Mouse (Mus musculus) forebrain, embryonic 11.5 days (tissue): ENCODE measurements around the gene Tmod2. TPM values are rescaled to one million over a fixed set of nuclear protein-coding genes. Genes with fewer than 3 reads are reported as not detected.

ENCODE experiments used
- ATAC-seq: fragments of 200-750 bp; cut with Nextera tagmentation; replicated peaks from 2 replicates; pipeline ENCODE4 v1.8.0; 2017; ENCODE audit warnings: moderate TSS enrichment; ENCODE audit not compliant: low FRiP score
- DNase-seq: peaks from one replicate; pipeline ENCODE4 v3.0.0-alpha.2; 2017; ENCODE audit warnings: low spot score
- H3K27ac ChIP-seq: fragments of 300-500 bp; sonication (generic); 2 replicates; pipeline ENCODE4 v1.5.1; 2014; ENCODE audit warnings: low read depth, low read length
- H3K27me3 ChIP-seq: fragments of 300-500 bp; sonication (generic); 2 replicates; pipeline ENCODE4 v1.6.1; 2014; ENCODE audit warnings: mild to moderate bottlenecking, low read length, mixed read lengths; ENCODE audit not compliant: control insufficient read depth, insufficient read depth
- H3K36me3 ChIP-seq: fragments of 300-500 bp; sonication (generic); 2 replicates; pipeline ENCODE4 v1.6.1; 2014; ENCODE audit warnings: mild to moderate bottlenecking, low read length, moderate library complexity, mixed read lengths; ENCODE audit not compliant: control insufficient read depth, insufficient read depth
- H3K4me1 ChIP-seq: fragments of 300-500 bp; sonication (generic); replicated peaks from 2 replicates; pipeline ENCODE4 v1.6.1; 2014; ENCODE audit warnings: low read length, mixed read lengths; ENCODE audit not compliant: control insufficient read depth, insufficient read depth
- H3K4me2 ChIP-seq: fragments of 300-500 bp; sonication (generic); 2 replicates; pipeline ENCODE4 v1.6.1; 2014; ENCODE audit warnings: low read depth, mild to moderate bottlenecking, low read length, moderate library complexity, mixed read lengths; ENCODE audit not compliant: severe bottlenecking
- H3K4me3 ChIP-seq: fragments of 300-500 bp; sonication (generic); 2 replicates; pipeline ENCODE4 v1.5.1; 2014; ENCODE audit warnings: low read depth, low read length
- H3K9ac ChIP-seq: fragments of 300-500 bp; sonication (generic); 2 replicates; pipeline ENCODE4 v1.6.1; 2014; ENCODE audit warnings: low read length
- H3K9me3 ChIP-seq: fragments of 300-500 bp; sonication (generic); 2 replicates; pipeline ENCODE4 v1.6.1; 2016; ENCODE audit warnings: low read length, mixed read lengths; ENCODE audit not compliant: control insufficient read depth
- WGBS: fragments of 180-500 bp; shearing (Covaris S2); extraction: QIAGEN DNeasy Blood & Tissue Kit; methylation state at CpG from one replicate; pipeline ENCODE4 v1.1.7; 2014; 5-methylcytosine and 5-hydroxymethylcytosine counted together
- polyA plus RNA-seq: library from polyadenylated mRNA; unstranded; fragments of >200 nt; fragmentation: Nextera tagmentation; extraction: Ambion mirVana; gene quantifications from 2 replicates; pipeline ENCODE4 v1.2.1, GENCODE M21; 2014

Gene Tmod2
- polyA plus RNA-seq, 1 experiment from 2014 or later, result 61.9 TPM

- no peaks in the 10 kb centered on the region; the same call in 1 of the 2 replicates for H3K27me3 ChIP-seq
- DNase-seq, result no peak
- no peaks in the 10 kb centered on the region for H3K36me3 ChIP-seq
- no peak overlapping the region for H3K4me2 ChIP-seq
- H3K4me1 ChIP-seq, result no peaks in the 10 kb centered on the region
- H3K9ac ChIP-seq, result no peak overlapping the region
- WGBS, result 72% methylated on average over 3 of the region's 3 CpGs
- no peak overlapping the region for H3K4me3 ChIP-seq
- no peak overlapping the region for H3K27ac ChIP-seq
- no peak for ATAC-seq
- no peaks in the 10 kb centered on the region for H3K9me3 ChIP-seq
Measured at GRCm38 (mm10) chr9:75616560-75616959, 5.4 kb upstream of the Tmod2 start.

GRCm38 (mm10) chr9:75609965-75610364 is 1.2 kb downstream of the Tmod2 start:
- Histone ChIP-seq H3K4me1 (no peaks in the 10 kb centered on the region), H3K9me3 (no peaks in the 10 kb centered on the region), H3K36me3 (no peaks in the 10 kb centered on the region), H3K27me3 (no peaks in the 10 kb centered on the region), H3K4me3 (peak overlapping the region; percentile 78), H3K9ac (peak overlapping the region; percentile 77; the same call in 1 of the 2 replicates), H3K4me2 (peak overlapping the region; percentile 69), H3K27ac (no peak overlapping the region)
- 14% methylated on average over 16 of the region's 16 CpGs for WGBS
- peak; percentile 50 for DNase-seq
- no peak for ATAC-seq

GRCm38 (mm10) chr9:75609505-75609904 is 1.6 kb downstream of the Tmod2 start:
- peak overlapping the region; percentile 78; the same call in 1 of the 2 replicates for H3K4me3 ChIP-seq
- ATAC-seq (no peak), DNase-seq (no peak)
- H3K36me3 ChIP-seq, result no peaks in the 10 kb centered on the region
- peak overlapping the region; percentile 69; the same call in 1 of the 2 replicates for H3K4me2 ChIP-seq
- H3K27ac ChIP-seq, result no peak overlapping the region
- WGBS, result 49% methylated on average over 1 of the region's 1 CpGs
- no peaks in the 10 kb centered on the region for H3K27me3 ChIP-seq
- no peaks in the 10 kb centered on the region for H3K9me3 ChIP-seq
- no peaks in the 10 kb centered on the region for H3K4me1 ChIP-seq
- no peak overlapping the region; the same call in 1 of the 2 replicates for H3K9ac ChIP-seq

- WGBS, result 94% methylated on average over 4 of the region's 4 CpGs
- no peak overlapping the region for H3K4me2 ChIP-seq
- H3K27me3 ChIP-seq, result no peaks in the 10 kb centered on the region
- no peak overlapping the region for H3K4me3 ChIP-seq
- H3K36me3 ChIP-seq, result no peaks in the 10 kb centered on the region
- H3K9me3 ChIP-seq, result no peaks in the 10 kb centered on the region
- H3K4me1 ChIP-seq, result no peaks in the 10 kb centered on the region
- DNase-seq (no peak), ATAC-seq (no peak)
- no peak overlapping the region for H3K27ac ChIP-seq
- H3K9ac ChIP-seq, result no peak overlapping the region
Measured at GRCm38 (mm10) chr9:75607496-75607895, 3.6 kb downstream of the Tmod2 start.

GRCm38 (mm10) chr9:75601510-75601909 is 9.6 kb downstream of the Tmod2 start:
- no peak overlapping the region for H3K4me2 ChIP-seq
- H3K9ac ChIP-seq, result no peak overlapping the region
- ATAC-seq (no peak), DNase-seq (no peak)
- no peaks in the 10 kb centered on the region for H3K9me3 ChIP-seq
- 68% methylated on average over 12 of the region's 12 CpGs for whole genome bisulfite sequencing
- no peaks in the 10 kb centered on the region for H3K4me1 ChIP-seq
- no peaks in the 10 kb centered on the region for H3K36me3 ChIP-seq
- no peak overlapping the region for H3K4me3 ChIP-seq
- no peaks in the 10 kb centered on the region for H3K27me3 ChIP-seq
- no peak overlapping the region for H3K27ac ChIP-seq

- Histone ChIP-seq H3K4me2 (no peak overlapping the region), H3K27ac (no peak overlapping the region), H3K27me3 (no peaks in the 10 kb centered on the region), H3K9me3 (no peaks in the 10 kb centered on the region), H3K4me3 (no peak overlapping the region), H3K36me3 (no peaks in the 10 kb centered on the region), H3K4me1 (no peaks in the 10 kb centered on the region), H3K9ac (no peak overlapping the region)
- DNase-seq (no peak), ATAC-seq (no peak)
- 87% methylated on average over 7 of the region's 7 CpGs for WGBS
Measured at GRCm38 (mm10) chr9:75600166-75600934, 10.8 kb downstream of the Tmod2 start.

- Histone ChIP-seq H3K27me3 (no peaks in the 10 kb centered on the region), H3K9me3 (no peaks in the 10 kb centered on the region), H3K4me1 (no peaks in the 10 kb centered on the region), H3K27ac (no peak overlapping the region), H3K36me3 (no peaks in the 10 kb centered on the region; the same call in 1 of the 2 replicates), H3K4me3 (no peak overlapping the region), H3K4me2 (no peak overlapping the region), H3K9ac (no peak overlapping the region)
- peak; percentile 68 for ATAC-seq
- DNase-seq, result no peak
- WGBS, result 54% methylated on average over 5 of the region's 5 CpGs
Measured at GRCm38 (mm10) chr9:75599191-75599841, 11.8 kb downstream of the Tmod2 start.

GRCm38 (mm10) chr9:75597596-75597995 is 13.5 kb downstream of the Tmod2 start:
- no peaks in the 10 kb centered on the region for H3K4me1 ChIP-seq
- no peaks in the 10 kb centered on the region; the same call in 1 of the 2 replicates for H3K36me3 ChIP-seq
- no peak overlapping the region for H3K9ac ChIP-seq
- no peak overlapping the region for H3K4me2 ChIP-seq
- H3K27me3 ChIP-seq, result no peaks in the 10 kb centered on the region
- no peak overlapping the region for H3K4me3 ChIP-seq
- 80% methylated on average over 4 of the region's 4 CpGs for WGBS
- H3K9me3 ChIP-seq, result no peaks in the 10 kb centered on the region
- no peak overlapping the region for H3K27ac ChIP-seq
- ATAC-seq, result no peak
- DNase-seq, result no peak
